Mouse (Mus musculus) CH12.LX (cell line): ENCODE measurements around the gene Bcl2l14. TPM values are rescaled to one million over a fixed set of nuclear protein-coding genes. Genes with fewer than 3 reads are reported as not detected.
A peak's percentile ranks its signal among the peaks of the same experiment; 100 is the strongest.

Source experiments
- DNase-seq: peaks from one replicate; pipeline ENCODE4 v3.0.0-alpha.2; 2013; ENCODE audit errors: extremely low read depth
- H3K27ac ChIP-seq: 2 replicates; pipeline ENCODE4 v1.5.1; 2012; ENCODE audit warnings: low read depth, mild to moderate bottlenecking, control low read depth, moderate library complexity; ENCODE audit not compliant: insufficient read depth
- H3K27me3 ChIP-seq: replicated peaks from 2 replicates; pipeline ENCODE3; 2012; ENCODE audit warnings: inconsistent platforms
- H3K36me3 ChIP-seq, 2 experiments: replicated peaks in 1 of 2; 2 replicates each; pipeline versions ENCODE3 to v1.6.1; 2012; ENCODE audit warnings: inconsistent platforms in 1 of 2, low read length in 1 of 2, mild to moderate bottlenecking in 1 of 2, mixed read lengths in 1 of 2, moderate library complexity in 1 of 2; ENCODE audit not compliant: control insufficient read depth in 1 of 2, insufficient read depth in 1 of 2
- H3K4me1 ChIP-seq, 2 experiments: 2 replicates each; pipeline ENCODE4 v1.6.1; 2012; ENCODE audit warnings: inconsistent platforms in 1 of 2, moderate library complexity in 1 of 2; ENCODE audit not compliant: insufficient read depth in 2 of 2, control insufficient read depth in 1 of 2
- H3K4me2 ChIP-seq: 2 replicates; pipeline ENCODE4 v1.6.1; 2012; ENCODE audit warnings: low read depth, mild to moderate bottlenecking, control low read depth; ENCODE audit not compliant: poor library complexity, insufficient read depth, severe bottlenecking
- H3K4me3 ChIP-seq, 3 experiments: fragments of 150-350 bp in 1 of 3; sonication (generic) in 1 of 3; replicated peaks in 1 of 3; 2 replicates each; pipeline versions ENCODE3 to v1.5.1; 2011 to 2012; ENCODE audit warnings: low read depth in 2 of 3, low read length in 2 of 3, mild to moderate bottlenecking in 2 of 3, moderate library complexity in 2 of 3, control low read depth in 1 of 3, improper control_type of control experiment in 1 of 3, inconsistent platforms in 1 of 3, mixed read lengths in 1 of 3; ENCODE audit not compliant: poor library complexity in 1 of 3
- H3K79me2 ChIP-seq: replicated peaks from 2 replicates; pipeline ENCODE4 v1.6.1; 2012; ENCODE audit warnings: mild to moderate bottlenecking, moderate library complexity; ENCODE audit not compliant: control insufficient read depth, poor library complexity, insufficient read depth, severe bottlenecking; ENCODE audit errors: extremely low read depth
- H3K9ac ChIP-seq: 2 replicates; pipeline ENCODE4 v1.6.1; 2012; ENCODE audit warnings: low read depth, mild to moderate bottlenecking, control low read depth, moderate library complexity; ENCODE audit not compliant: insufficient read depth
- H3K9me3 ChIP-seq: replicated peaks from 2 replicates; pipeline ENCODE3; 2012; ENCODE audit warnings: low read length, inconsistent platforms, mixed read lengths
- CTCF ChIP-seq, 2 experiments: IDR thresholded peaks in 1 of 2; conservative IDR thresholded peaks in 1 of 2; 2 replicates each; pipeline ENCODE4 v1.5.1; 2011 to 2012; ENCODE audit warnings: low read depth in 2 of 2, low read length in 2 of 2, improper control_type of control experiment in 1 of 2, inconsistent platforms in 1 of 2, mild to moderate bottlenecking in 1 of 2, moderate library complexity in 1 of 2
- E2F4 ChIP-seq: IDR thresholded peaks from 2 replicates; pipeline ENCODE4 v1.6.1; 2011; ENCODE audit warnings: low read depth, low read length, improper control_type of control experiment; ENCODE audit not compliant: insufficient replicate concordance
- ELF1 ChIP-seq: IDR thresholded peaks from 2 replicates; pipeline ENCODE4 v1.6.1; 2014; ENCODE audit warnings: low read depth, mild to moderate bottlenecking, inconsistent platforms, low read length, improper control_type of control experiment
- EP300 ChIP-seq: IDR thresholded peaks from 2 replicates; pipeline ENCODE4 v1.6.1; 2011; ENCODE audit warnings: low read length, improper control_type of control experiment
- ETS1 ChIP-seq: conservative IDR thresholded peaks from 2 replicates; pipeline ENCODE4 v1.6.1; 2012; ENCODE audit warnings: low read depth, mild to moderate bottlenecking, inconsistent platforms, low read length, improper control_type of control experiment, moderate library complexity
- GABPA ChIP-seq: IDR thresholded peaks from 2 replicates; pipeline ENCODE4 v1.6.1; 2012; ENCODE audit warnings: low read depth, low read length, improper control_type of control experiment, inconsistent platforms; ENCODE audit not compliant: insufficient replicate concordance
- HCFC1 ChIP-seq: IDR thresholded peaks from 2 replicates; pipeline ENCODE4 v1.6.1; 2012; ENCODE audit warnings: low read depth, mild to moderate bottlenecking, inconsistent platforms, low read length, improper control_type of control experiment
- JUN ChIP-seq: IDR thresholded peaks from 2 replicates; pipeline ENCODE4 v1.6.1; 2011; ENCODE audit warnings: low read depth, mild to moderate bottlenecking, low read length, improper control_type of control experiment, moderate library complexity; ENCODE audit not compliant: insufficient read depth
- JUND ChIP-seq: conservative IDR thresholded peaks from 2 replicates; pipeline ENCODE4 v1.6.1; 2011; ENCODE audit warnings: low read depth, low read length, improper control_type of control experiment
- MAFK ChIP-seq: IDR thresholded peaks from 2 replicates; pipeline ENCODE4 v1.6.1; 2011; ENCODE audit warnings: low read length, improper control_type of control experiment; ENCODE audit not compliant: insufficient replicate concordance
- MXI1 ChIP-seq: IDR thresholded peaks from 2 replicates; pipeline ENCODE4 v1.6.1; 2011; ENCODE audit warnings: mild to moderate bottlenecking, low read depth, low read length, improper control_type of control experiment
- NELFE ChIP-seq: IDR thresholded peaks from 2 replicates; pipeline ENCODE4 v1.6.1; 2011; ENCODE audit warnings: low read depth, low read length, improper control_type of control experiment
- PAX5 ChIP-seq: IDR thresholded peaks from 2 replicates; pipeline ENCODE4 v1.6.1; 2012; ENCODE audit warnings: low read length, inconsistent platforms, mixed read lengths
- POLR2A ChIP-seq: IDR thresholded peaks from 2 replicates; pipeline ENCODE4 v1.6.1; 2011; ENCODE audit warnings: low read depth, mild to moderate bottlenecking, improper control_type of control experiment, low read length
- POLR2AphosphoS2 ChIP-seq: IDR thresholded peaks from 2 replicates; pipeline ENCODE4 v1.6.1; 2011; ENCODE audit warnings: low read depth, low read length, improper control_type of control experiment
- RAD21 ChIP-seq: IDR thresholded peaks from 2 replicates; pipeline ENCODE4 v1.6.1; 2011; ENCODE audit warnings: low read depth, mild to moderate bottlenecking, low read length, improper control_type of control experiment, moderate library complexity
- RCOR1 ChIP-seq: conservative IDR thresholded peaks from 2 replicates; pipeline ENCODE4 v1.6.1; 2012; ENCODE audit warnings: low read depth, mild to moderate bottlenecking, inconsistent platforms, low read length, improper control_type of control experiment
- SIN3A ChIP-seq: IDR thresholded peaks from 2 replicates; pipeline ENCODE4 v1.6.1; 2012; ENCODE audit warnings: low read length, improper control_type of control experiment, inconsistent platforms
- TCF12 ChIP-seq: IDR thresholded peaks from 2 replicates; pipeline ENCODE4 v1.6.1; 2014; ENCODE audit warnings: low read depth, mild to moderate bottlenecking, inconsistent platforms, low read length, improper control_type of control experiment
- UBTF ChIP-seq: IDR thresholded peaks from 2 replicates; pipeline ENCODE4 v1.6.1; 2012; ENCODE audit warnings: low read depth, mild to moderate bottlenecking, inconsistent platforms, low read length, improper control_type of control experiment, moderate library complexity
- ZMIZ1 ChIP-seq: IDR thresholded peaks from 2 replicates; pipeline ENCODE4 v1.6.1; 2012; ENCODE audit warnings: low read depth, mild to moderate bottlenecking, inconsistent platforms, low read length, improper control_type of control experiment
- ZNF384 ChIP-seq: IDR thresholded peaks from 2 replicates; pipeline ENCODE4 v1.6.1; 2012; ENCODE audit warnings: low read depth, low read length, improper control_type of control experiment, inconsistent platforms
- dilution Hi-C: fragments of 300-500 bp; cut with MboI; formaldehyde crosslinking; loops from 2 replicates; pipeline ENCODE4 v1.14.3; 2020; ENCODE audit warnings: low sequenced_read_pairs; ENCODE audit not compliant: extremely low pct_unique_long_range_greater_than_20kb, extremely low pct_ligation_motif_present
- in situ Hi-C: fragments of 300-500 bp; cut with MboI; formaldehyde crosslinking; loops from 3 replicates; pipeline ENCODE4 v1.14.3; 2019; ENCODE audit warnings: low sequenced_read_pairs, low pct_ligation_motif_present, low pct_unique_long_range_greater_than_20kb, mixed read lengths
- polyA plus RNA-seq: library from polyadenylated mRNA; unstranded; fragments of >175 nt; gene quantifications from 2 replicates; pipeline ENCODE4 v1.2.1, GENCODE M21; 2012; ENCODE audit warnings: low read depth; ENCODE audit not compliant: insufficient read length
- total RNA-seq, 2 experiments: library from RNA; depleted of rRNA; stranded (reverse); fragments of 300-350 nt in 1 of 2; fragments of >200 nt in 1 of 2; gene quantifications; 2 replicates each; pipeline ENCODE4 v1.2.3; 2012 to 2014

Gene Bcl2l14
- total and polyA plus RNA-seq, 3 experiments = 0.93 to 4.4 (median 3.0) TPM

- H3K27ac ChIP-seq = no peak overlapping the region
- TF ChIP-seq GABPA = no peak
- TF ChIP-seq JUND = no peak
- TF ChIP-seq E2F4 = no peak
- TF ChIP-seq MXI1 = no peak
- TF ChIP-seq NELFE = no peak
- no peak for TF ChIP-seq RCOR1
- no peak for TF ChIP-seq ETS1
- TF ChIP-seq, all 38 proteins: peak for 0
- dilution Hi-C loops (no loop called here), in situ Hi-C loops (no loop called here)
- Histone ChIP-seq H3K4me1 (peaks cover 4 to 27% of the 10 kb centered on the region in 2 experiments; a peak in 3 of 4 replicates), H3K9ac (no peak overlapping the region), H3K79me2 (no peaks in the 10 kb centered on the region), H3K4me2 (peak overlapping the region; percentile 90), H3K36me3 (no peaks in the 10 kb centered on the region), H3K9me3 (no peaks in the 10 kb centered on the region), H3K27me3 (peaks cover 5% of the 10 kb centered on the region), H3K4me3 (peak overlapping the region; percentile 21 to 38 (median 31))
- no peak for DNase-seq
Measured at GRCm38 (mm10) chr6:134414532-134414883, 18.4 kb downstream of the Bcl2l14 start.

- no peaks in the 10 kb centered on the region for H3K9me3 ChIP-seq
Measured at GRCm38 (mm10) chr6:134416556-134417105, 20.5 kb downstream of the Bcl2l14 start.

GRCm38 (mm10) chr6:134417886-134418285, 21.8 kb downstream of the Bcl2l14 start:
- dilution Hi-C loops = no loop called here
- H3K27ac ChIP-seq = no peak overlapping the region
- H3K79me2 ChIP-seq = no peaks in the 10 kb centered on the region
- no peak overlapping the region for H3K9ac ChIP-seq
- H3K36me3 ChIP-seq = no peaks in the 10 kb centered on the region
- TF ChIP-seq RAD21 (no peak), UBTF (no peak), ELF1 (no peak), HCFC1 (no peak), MAFK (no peak), ZMIZ1 (no peak), SIN3A (no peak), CTCF (conservative IDR thresholded peaks at IDR 0.05 in 1 of 2, IDR thresholded peaks at IDR 0.05 in 1 of 2; ENCODE audit: low read depth in 2 of 2, low read length in 2 of 2) (no peak), POLR2AphosphoS2 (no peak), JUND (no peak), PAX5 (no peak), POLR2A (no peak), MXI1 (no peak), EP300 (no peak), TCF12 (no peak), JUN (no peak)
- in situ Hi-C loops = no loop called here
- H3K9me3 ChIP-seq = no peaks in the 10 kb centered on the region
- no peak overlapping the region for H3K4me2 ChIP-seq
- H3K4me3 ChIP-seq = no peak overlapping the region
- peaks cover 15 to 45% of the 10 kb centered on the region in 2 experiments; a peak in 3 of 4 replicates for H3K4me1 ChIP-seq
- no peak for DNase-seq
- no peaks in the 10 kb centered on the region for H3K27me3 ChIP-seq

More at GRCm38 (mm10) chr6:134416556-134417105, 20.5 kb downstream of the Bcl2l14 start:
- Histone ChIP-seq H3K4me2 (no peak overlapping the region), H3K36me3 (no peaks in the 10 kb centered on the region), H3K27me3 (no peaks in the 10 kb centered on the region), H3K9ac (no peak overlapping the region), H3K79me2 (no peaks in the 10 kb centered on the region), H3K4me3 (no peak overlapping the region), H3K27ac (no peak overlapping the region), H3K4me1 (peaks cover 15 to 45% of the 10 kb centered on the region in 2 experiments; a peak in 3 of 4 replicates)
- DNase-seq = no peak
- TF ChIP-seq EP300 = no peak
- TF ChIP-seq MAFK = no peak
- no peak for TF ChIP-seq ZNF384
- TF ChIP-seq GABPA = no peak
- dilution Hi-C loops = no loop called here
- in situ Hi-C loops = no loop called here
